Mouse (Mus musculus): ENCODE measurements around the gene Rabgap1l. TPM values are rescaled to one million over a fixed set of nuclear protein-coding genes. Genes with fewer than 3 reads are reported as not detected.
A peak's percentile ranks its signal among the peaks of the same experiment; 100 is the strongest.

Rabgap1l gene
- polyA plus RNA-seq, 1 experiment from 2014 or later: 12.2 TPM

MicroRNAs encoded within 50 kb of the gene (microRNA counts, 519-probe panel; counts per million panel counts)
- not detected for microRNA mmu-miR-1927

Small RNA genes within 50 kb of the gene (microRNA-seq; reads per million reads assigned to microRNA genes)
- 2.3 reads per million, percentile 6 among the genes with 10 or more reads in this experiment for gene Mir1927

Other genes starting within 250 kb of the Rabgap1l start
- 8.6 and 8.8 TPM in 2 replicates for gene Rc3h1, start 113.2 kb upstream of the Rabgap1l start, polyA plus RNA-seq (2014; fragmentation: Nextera tagmentation; extraction: Ambion mirVana)
- 1.4 and 1.9 TPM in 2 replicates for gene Serpinc1, start 185.4 kb upstream of the Rabgap1l start, polyA plus RNA-seq (2014; fragmentation: Nextera tagmentation; extraction: Ambion mirVana)
- 10.7 and 15.0 TPM in 2 replicates for gene Zbtb37, start 241.6 kb upstream of the Rabgap1l start, polyA plus RNA-seq (2014; fragmentation: Nextera tagmentation; extraction: Ambion mirVana)